Mouse (Mus musculus) left cerebral cortex, adult 11 months (tissue): ENCODE results near the gene G3bp2.

Experiments
- DNase-seq: peaks from one replicate; pipeline ENCODE4 v3.0.0; 2022; ENCODE audit warnings: low spot score

The G3bp2 gene

DNA sequence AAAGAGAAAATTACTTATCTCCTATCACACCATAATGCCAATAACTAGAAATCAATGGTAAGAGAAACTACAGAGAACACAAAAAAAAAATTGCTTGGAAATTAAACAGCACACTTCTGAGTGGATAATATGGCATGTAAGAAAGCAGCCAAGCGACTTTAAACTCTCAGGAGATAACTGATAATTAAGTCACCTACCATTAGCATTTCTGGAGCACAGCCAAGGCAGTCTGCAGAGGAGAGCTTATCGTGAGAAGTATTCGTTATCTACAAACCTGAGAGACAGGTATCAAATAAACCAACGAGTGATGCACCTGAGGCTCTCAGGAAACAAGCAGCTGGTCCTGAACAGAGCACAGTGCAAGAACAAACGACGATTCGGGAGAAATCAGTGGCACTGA, 71.8 kb downstream of the G3bp2 start:
- DNase-seq: no peak

DNA sequence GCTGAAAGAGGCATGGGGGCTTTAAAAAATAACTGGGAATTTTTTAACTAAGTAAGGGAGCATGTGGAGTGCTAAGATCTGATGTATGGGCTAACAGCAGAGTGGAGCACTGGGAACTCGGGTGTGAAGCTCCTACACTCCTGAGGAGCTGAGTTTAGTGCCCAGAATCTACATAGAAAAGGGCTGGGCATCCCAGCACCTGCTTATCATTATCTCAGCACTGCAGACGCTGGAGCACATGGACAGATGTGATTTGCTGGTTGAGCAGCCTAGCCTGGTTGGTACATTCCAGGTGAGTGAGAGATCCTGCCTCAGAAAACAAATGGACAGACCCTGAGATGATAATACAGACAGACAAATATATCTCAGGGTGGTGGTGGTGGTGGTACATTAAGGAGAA, 73.7 kb downstream of the G3bp2 start:
- no peak for DNase-seq

DNA sequence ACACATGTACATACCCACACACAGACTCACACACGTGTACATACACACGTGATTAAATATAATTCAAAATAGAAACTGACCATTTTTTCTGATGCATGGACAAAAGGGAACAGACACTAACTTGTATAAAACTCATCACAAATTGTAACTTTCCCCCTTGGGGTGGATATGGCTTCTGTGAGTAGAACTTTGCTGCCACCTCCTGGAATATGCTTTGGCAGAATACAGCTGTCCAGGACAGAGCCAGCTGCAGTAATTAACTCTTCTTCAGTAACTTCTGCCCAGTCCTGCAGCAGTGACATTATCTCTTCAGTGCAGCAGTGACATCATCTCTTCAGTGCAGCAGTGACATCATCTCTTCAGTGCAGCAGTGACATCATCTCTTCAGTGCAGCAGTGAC, 80.5 kb downstream of the G3bp2 start:
- DNase-seq: no peak
